Mouse (Mus musculus) neural tube, embryonic 14.5 days (tissue): ENCODE results near the gene Gli3. TPM values are rescaled to one million over a fixed set of nuclear protein-coding genes. Genes with fewer than 3 reads are reported as not detected.

ENCODE experiments used
- ATAC-seq: fragments of 200-750 bp; cut with Nextera tagmentation; 2 replicates; pipeline ENCODE4 v1.8.0; 2017; ENCODE audit warnings: low read depth, mild to moderate bottlenecking, moderate TSS enrichment, moderate library complexity
- H3K27ac ChIP-seq: fragments of 300-500 bp; sonication (generic); 2 replicates; pipeline ENCODE4 v1.5.1; 2014; ENCODE audit warnings: low read depth, mild to moderate bottlenecking, control low read depth, low read length, moderate library complexity, mixed read lengths
- H3K27me3 ChIP-seq: fragments of 300-500 bp; sonication (generic); 2 replicates; pipeline ENCODE4 v1.6.1; 2014; ENCODE audit warnings: low read length; ENCODE audit not compliant: control insufficient read depth, insufficient read depth
- H3K36me3 ChIP-seq: fragments of 300-500 bp; sonication (generic); 2 replicates; pipeline ENCODE4 v1.6.1; 2014; ENCODE audit warnings: low read length, mixed read lengths; ENCODE audit not compliant: control insufficient read depth, insufficient read depth
- H3K4me1 ChIP-seq: fragments of 300-500 bp; sonication (generic); 2 replicates; pipeline ENCODE4 v1.6.1; 2014; ENCODE audit warnings: low read length; ENCODE audit not compliant: control insufficient read depth, insufficient read depth
- H3K4me2 ChIP-seq: fragments of 300-500 bp; sonication (generic); 2 replicates; pipeline ENCODE4 v1.6.1; 2014; ENCODE audit warnings: mild to moderate bottlenecking, low read depth, low read length, control low read depth
- H3K4me3 ChIP-seq: fragments of 300-500 bp; sonication (generic); 2 replicates; pipeline ENCODE4 v1.5.1; 2014; ENCODE audit warnings: low read depth, low read length, control low read depth, mixed read lengths
- H3K9ac ChIP-seq: fragments of 300-500 bp; sonication (generic); replicated peaks from 2 replicates; pipeline ENCODE4 v1.6.1; 2014; ENCODE audit warnings: low read depth, mild to moderate bottlenecking, control low read depth, low read length, mixed read lengths
- H3K9me3 ChIP-seq: fragments of 300-500 bp; sonication (generic); 2 replicates; pipeline ENCODE4 v1.6.1; 2016; ENCODE audit warnings: low read length; ENCODE audit not compliant: control insufficient read depth
- WGBS: fragments of 180-500 bp; shearing (Covaris S2); extraction: QIAGEN DNeasy Blood & Tissue Kit; methylation state at CpG from one replicate; pipeline ENCODE4 v1.1.7; 2014; 5-methylcytosine and 5-hydroxymethylcytosine counted together
- polyA plus RNA-seq: library from polyadenylated mRNA; unstranded; fragments of >200 nt; fragmentation: Nextera tagmentation; extraction: Ambion mirVana; gene quantifications from 2 replicates; pipeline ENCODE4 v1.2.1, GENCODE M21; 2014

Gene Gli3
- polyA plus RNA-seq, 1 experiment from 2014 or later, result 2.4 TPM

DNA sequence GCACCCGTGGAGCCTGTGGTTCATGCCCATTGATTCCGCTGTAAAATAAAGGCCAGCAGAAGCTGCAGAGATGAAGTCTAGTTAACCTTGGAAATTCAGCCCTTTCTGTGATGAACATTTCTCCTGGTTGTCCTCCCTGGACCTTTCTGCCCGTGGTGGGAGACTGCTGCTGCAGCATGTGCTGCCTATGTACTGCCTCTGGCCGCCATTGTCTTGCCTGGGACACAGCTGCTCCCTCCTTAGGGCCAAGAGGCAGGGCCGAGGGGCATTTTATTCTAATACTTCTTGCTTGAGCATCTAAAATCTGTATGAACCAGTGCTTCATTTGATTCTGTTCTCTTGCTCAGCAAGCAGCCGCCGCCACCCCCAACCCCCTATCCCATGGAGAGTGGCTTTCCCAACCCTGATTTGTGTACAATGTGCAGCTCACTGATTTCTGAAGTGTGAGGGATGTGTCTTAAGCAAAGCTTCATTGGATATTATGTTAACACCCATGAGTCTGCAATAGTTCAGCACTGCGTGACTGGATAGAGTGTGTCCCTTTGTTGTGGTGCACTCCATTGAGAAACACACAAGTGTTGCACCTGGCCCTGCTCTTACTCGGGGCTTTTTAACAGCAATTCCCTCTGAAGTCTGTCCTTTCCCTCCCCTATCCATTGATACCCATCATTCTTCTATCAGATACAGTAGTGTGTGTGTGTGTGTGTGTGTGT, 54.2 kb downstream of the Gli3 start:
- Histone ChIP-seq H3K9ac (no peak overlapping the region), H3K4me2 (no peak overlapping the region), H3K36me3 (no peaks in the 10 kb centered on the region), H3K27me3 (no peaks in the 10 kb centered on the region), H3K9me3 (no peaks in the 10 kb centered on the region), H3K4me3 (no peak overlapping the region), H3K4me1 (no peaks in the 10 kb centered on the region), H3K27ac (no peak overlapping the region)
- WGBS, result 64% methylated on average over 9 of the region's 9 CpGs
- ATAC-seq, result peak; percentile 73; the same call in 1 of the 2 replicates

DNA sequence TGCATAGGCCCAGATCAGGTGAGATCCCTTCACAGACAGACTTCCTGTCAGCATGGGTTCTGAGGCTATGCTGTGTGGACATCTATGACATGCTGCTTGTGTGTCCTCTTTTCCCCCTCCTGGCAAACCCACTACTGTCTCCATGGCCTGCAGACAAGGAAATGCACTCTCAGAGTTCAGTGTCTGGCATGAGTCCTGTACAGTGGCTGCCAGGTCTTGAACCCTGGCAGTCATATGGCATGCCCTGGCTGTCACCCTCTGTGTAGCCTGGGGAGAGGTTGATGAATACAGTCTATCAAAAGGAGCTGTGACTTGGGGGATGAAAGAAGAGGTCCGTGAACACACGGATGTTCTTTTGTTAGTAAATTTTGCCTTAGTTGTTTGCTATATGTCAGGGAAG, 57.3 kb downstream of the Gli3 start:
- no peak overlapping the region for H3K4me3 ChIP-seq
- H3K36me3 ChIP-seq, result no peaks in the 10 kb centered on the region
- H3K27me3 ChIP-seq, result no peaks in the 10 kb centered on the region
- no peaks in the 10 kb centered on the region for H3K9me3 ChIP-seq
- H3K27ac ChIP-seq, result no peak overlapping the region
- ATAC-seq, result no peak
- no peak overlapping the region for H3K4me2 ChIP-seq
- no peak overlapping the region for H3K9ac ChIP-seq
- H3K4me1 ChIP-seq, result no peaks in the 10 kb centered on the region
- 39% methylated on average over 2 of the region's 2 CpGs for WGBS

DNA sequence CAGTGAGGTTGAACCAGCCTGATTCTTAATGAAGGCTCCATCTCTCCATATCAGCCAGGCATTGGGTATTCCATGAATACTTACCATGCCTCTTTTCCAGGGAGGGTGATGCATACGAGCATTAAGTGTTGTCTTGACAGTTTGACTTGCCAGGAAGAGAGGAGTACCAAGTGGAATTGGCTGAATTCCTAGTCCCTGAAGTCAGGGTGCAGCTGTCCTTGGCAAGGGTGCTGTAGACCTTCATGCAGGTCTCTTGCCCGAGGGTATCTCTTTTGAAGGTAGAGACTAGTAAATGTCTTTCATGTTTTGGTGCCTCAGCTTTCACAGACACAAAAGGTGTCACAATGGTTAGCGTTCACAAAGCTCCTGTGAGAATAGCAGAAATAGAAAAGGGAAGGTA, 59.1 kb downstream of the Gli3 start:
- H3K36me3 ChIP-seq, result no peaks in the 10 kb centered on the region
- ATAC-seq, result no peak
- H3K27ac ChIP-seq, result no peak overlapping the region
- no peaks in the 10 kb centered on the region for H3K27me3 ChIP-seq
- no peaks in the 10 kb centered on the region for H3K4me1 ChIP-seq
- H3K9ac ChIP-seq, result no peak overlapping the region
- no peak overlapping the region for H3K4me3 ChIP-seq
- H3K4me2 ChIP-seq, result no peak overlapping the region
- no peaks in the 10 kb centered on the region for H3K9me3 ChIP-seq
- 83% methylated on average over 3 of the region's 3 CpGs for WGBS

DNA sequence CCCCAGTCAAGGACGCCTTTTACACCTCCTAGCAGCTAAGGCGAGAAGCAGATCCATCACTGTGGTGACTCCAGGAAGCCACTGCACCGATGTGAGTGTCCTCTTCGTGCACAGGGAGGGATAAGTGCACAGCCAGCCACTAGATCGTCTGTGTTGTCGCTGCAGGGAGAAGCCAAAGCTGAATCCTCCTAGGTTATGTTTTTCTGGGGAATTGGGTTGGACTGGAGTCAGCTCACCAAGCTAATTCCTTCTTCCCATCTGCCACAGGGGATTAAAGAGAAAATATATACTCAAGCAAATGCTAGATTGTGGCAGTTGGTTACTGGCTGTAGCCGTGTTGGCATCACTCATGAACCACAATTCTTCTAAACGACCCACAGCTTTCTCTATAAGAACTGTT, 61.2 kb downstream of the Gli3 start:
- 88% methylated on average over 8 of the region's 8 CpGs for WGBS
- no peak overlapping the region for H3K4me3 ChIP-seq
- no peaks in the 10 kb centered on the region for H3K9me3 ChIP-seq
- no peaks in the 10 kb centered on the region for H3K36me3 ChIP-seq
- H3K4me2 ChIP-seq, result no peak overlapping the region
- no peak overlapping the region for H3K9ac ChIP-seq
- H3K27me3 ChIP-seq, result no peaks in the 10 kb centered on the region
- no peak for ATAC-seq
- H3K27ac ChIP-seq, result no peak overlapping the region
- no peaks in the 10 kb centered on the region for H3K4me1 ChIP-seq

DNA sequence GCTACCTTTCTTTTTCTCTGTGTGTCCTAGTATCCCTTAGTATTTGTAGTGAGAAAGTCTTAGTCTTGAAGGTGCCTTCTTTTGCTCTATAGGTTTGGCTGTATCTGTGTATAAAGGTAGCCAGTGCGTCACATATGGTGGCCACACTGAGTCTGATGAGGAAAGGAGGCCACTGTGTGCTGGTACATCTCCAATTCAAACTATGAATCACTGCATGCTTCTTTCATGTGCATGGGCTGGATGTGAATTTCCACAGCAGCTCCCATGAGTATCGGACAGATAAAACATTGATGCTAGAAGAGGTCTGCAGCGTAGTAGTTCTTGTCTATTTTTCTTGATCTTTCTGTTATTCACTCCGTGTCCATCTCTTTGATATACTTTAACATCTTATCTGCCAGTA, 63.7 kb downstream of the Gli3 start:
- H3K27me3 ChIP-seq, result no peaks in the 10 kb centered on the region
- no peaks in the 10 kb centered on the region for H3K4me1 ChIP-seq
- no peak for ATAC-seq
- no peak overlapping the region for H3K4me2 ChIP-seq
- H3K9me3 ChIP-seq, result no peaks in the 10 kb centered on the region
- no peaks in the 10 kb centered on the region for H3K36me3 ChIP-seq
- no peak overlapping the region for H3K27ac ChIP-seq
- H3K4me3 ChIP-seq, result no peak overlapping the region
- H3K9ac ChIP-seq, result no peak overlapping the region
- WGBS, result 92% methylated on average over 4 of the region's 4 CpGs

DNA sequence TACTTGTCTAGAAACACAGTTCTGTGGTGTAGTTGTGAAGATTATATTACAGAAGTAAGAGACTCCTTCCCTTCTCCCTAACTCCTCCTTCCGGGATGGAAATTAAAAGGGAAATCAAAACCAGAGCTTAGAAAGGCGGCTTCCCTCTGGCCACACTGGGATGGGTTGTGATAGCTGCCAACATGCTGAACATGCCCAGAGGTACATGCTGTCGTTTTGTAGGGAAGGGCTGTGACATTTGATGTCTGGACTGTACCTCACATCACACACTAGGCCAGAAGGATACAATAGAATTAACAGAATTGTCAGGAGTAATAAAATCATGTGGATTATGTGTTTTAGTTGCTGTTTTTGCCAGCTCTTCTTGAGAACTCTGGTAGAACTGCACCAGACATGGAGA, 68.5 kb downstream of the Gli3 start:
- Histone ChIP-seq H3K9me3 (no peaks in the 10 kb centered on the region), H3K27ac (no peak overlapping the region), H3K4me3 (no peak overlapping the region), H3K36me3 (no peaks in the 10 kb centered on the region), H3K4me2 (no peak overlapping the region), H3K9ac (no peak overlapping the region), H3K27me3 (no peaks in the 10 kb centered on the region), H3K4me1 (no peaks in the 10 kb centered on the region)
- 85% methylated on average over 3 of the region's 3 CpGs for WGBS
- ATAC-seq, result no peak

DNA sequence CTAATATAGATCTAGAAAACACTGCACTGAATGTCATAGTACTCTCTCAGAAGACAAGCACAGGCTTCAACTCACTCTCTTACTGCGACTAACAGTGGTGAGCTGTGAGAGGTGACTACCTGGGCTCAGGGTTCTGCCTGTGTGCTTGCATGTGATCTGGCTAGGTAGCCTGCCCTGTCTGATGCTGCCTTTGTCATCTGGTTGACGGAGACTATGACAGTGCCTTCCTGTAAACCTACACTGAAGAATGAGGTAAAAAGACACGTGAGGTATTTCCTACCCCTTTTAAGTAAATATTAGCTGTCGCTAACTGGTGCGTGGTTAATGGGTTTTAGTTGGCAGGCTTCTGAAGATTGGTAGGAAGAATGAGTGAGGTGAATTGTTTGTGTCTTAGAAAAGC, 74.2 kb downstream of the Gli3 start:
- no peaks in the 10 kb centered on the region for H3K9me3 ChIP-seq
- H3K4me2 ChIP-seq, result no peak overlapping the region
- no peak overlapping the region for H3K4me3 ChIP-seq
- H3K27ac ChIP-seq, result no peak overlapping the region
- H3K36me3 ChIP-seq, result no peaks in the 10 kb centered on the region
- 0 out of 2 replicates have a peak, but pooled peaks cover 6% of the 10 kb centered on the region for H3K4me1 ChIP-seq
- ATAC-seq, result peak; percentile 22; the same call in 1 of the 2 replicates
- WGBS, result 60% methylated on average over 5 of the region's 5 CpGs
- no peaks in the 10 kb centered on the region for H3K27me3 ChIP-seq
- no peak overlapping the region; the same call in 1 of the 2 replicates for H3K9ac ChIP-seq

DNA sequence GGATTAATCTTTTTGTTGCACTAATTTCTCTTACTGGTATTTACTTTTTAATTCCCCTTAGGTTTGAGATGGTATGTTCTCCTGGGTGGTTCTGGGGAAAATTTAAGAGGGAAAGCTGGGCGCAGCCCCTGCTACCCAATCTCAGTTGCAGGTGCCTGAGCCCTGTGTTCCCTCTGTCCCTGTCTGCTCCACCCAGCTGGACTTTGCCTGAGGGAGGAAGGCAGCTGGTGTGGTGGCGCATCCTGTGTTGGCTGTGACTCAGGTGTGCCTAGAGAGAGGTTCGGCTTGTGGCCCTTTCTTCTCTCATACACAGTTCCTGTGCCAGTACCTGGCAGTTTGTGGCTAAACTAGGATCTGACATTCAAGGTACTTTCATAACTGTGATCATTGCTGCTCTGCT, 74.6 kb downstream of the Gli3 start:
- ATAC-seq, result no peak
- Histone ChIP-seq H3K9me3 (no peaks in the 10 kb centered on the region), H3K27me3 (no peaks in the 10 kb centered on the region), H3K27ac (no peak overlapping the region), H3K4me3 (no peak overlapping the region), H3K36me3 (no peaks in the 10 kb centered on the region), H3K4me2 (no peak overlapping the region), H3K4me1 (0 out of 2 replicates have a peak, but pooled peaks cover 6% of the 10 kb centered on the region), H3K9ac (no peak overlapping the region; the same call in 1 of the 2 replicates)
- WGBS, result 87% methylated on average over 3 of the region's 3 CpGs

DNA sequence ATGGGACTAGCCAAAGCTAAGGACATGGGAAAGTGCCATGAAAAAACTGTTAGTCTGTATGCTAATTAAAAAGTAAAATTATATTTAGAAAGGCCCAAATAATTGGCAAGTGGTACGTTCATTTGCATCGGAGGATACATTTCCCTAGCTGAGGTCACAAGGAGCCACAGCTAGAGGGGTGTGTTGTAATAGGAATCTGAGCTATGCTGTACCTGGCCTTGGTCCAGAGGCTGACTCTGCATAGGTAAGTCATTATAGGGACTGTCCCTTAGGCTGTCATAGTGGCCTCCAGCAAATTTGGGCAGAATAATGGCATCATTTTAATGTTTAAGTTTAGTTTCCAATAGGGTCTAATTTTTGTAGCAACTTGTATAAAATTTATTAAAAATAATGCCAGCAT, 75.4 kb downstream of the Gli3 start:
- no peak for ATAC-seq
- H3K4me3 ChIP-seq, result no peak overlapping the region
- 0 out of 2 replicates have a peak, but pooled peaks cover 6% of the 10 kb centered on the region for H3K4me1 ChIP-seq
- no peaks in the 10 kb centered on the region for H3K36me3 ChIP-seq
- no peak overlapping the region for H3K4me2 ChIP-seq
- H3K27ac ChIP-seq, result no peak overlapping the region
- 82% methylated on average over 2 of the region's 2 CpGs for WGBS
- H3K9me3 ChIP-seq, result no peaks in the 10 kb centered on the region
- no peak overlapping the region for H3K9ac ChIP-seq
- no peaks in the 10 kb centered on the region for H3K27me3 ChIP-seq
